Mouse (Mus musculus) stomach, embryonic 16.5 days (tissue): ENCODE results near the gene Optc. TPM values are rescaled to one million over a fixed set of nuclear protein-coding genes. Genes with fewer than 3 reads are reported as not detected.

Source experiments
- polyA plus RNA-seq: library from polyadenylated mRNA; unstranded; fragments of >200 nt; fragmentation: Nextera tagmentation; extraction: Ambion mirVana; gene quantifications from 2 replicates; pipeline ENCODE4 v1.2.1, GENCODE M21; 2015

Optc gene
- polyA plus RNA-seq, 1 experiment from 2014 or later, result 1.9 TPM

Other genes starting within 250 kb of the Optc start
- gene Zbed6, start 247.1 kb downstream of the Optc start, polyA plus RNA-seq, result not detected in 2 replicates
- gene Gm38394, start 246.7 kb downstream of the Optc start, polyA plus RNA-seq, result 5.3 and 6.2 TPM in 2 replicates
- 0.63 and 1.1 TPM in 2 replicates for gene Lax1, start 217.9 kb downstream of the Optc start, polyA plus RNA-seq
- gene Atp2b4, start 107.0 kb downstream of the Optc start, polyA plus RNA-seq, result 22.3 and 23.9 TPM in 2 replicates
- 3.5 and 4.5 TPM in 2 replicates for gene Prelp, start 13.4 kb upstream of the Optc start, polyA plus RNA-seq
- 12.3 and 13.1 TPM in 2 replicates for gene Fmod, start 129.3 kb upstream of the Optc start, polyA plus RNA-seq
- gene Btg2, start 171.1 kb upstream of the Optc start, polyA plus RNA-seq, result 98.5 and 110 TPM in 2 replicates
- gene Chit1, start 203.2 kb upstream of the Optc start, polyA plus RNA-seq, result 4.8 and 8.4 TPM in 2 replicates